Mouse (Mus musculus) brain, embryonic 14.5 days (tissue): ENCODE data around the gene Podxl2.

ENCODE experiments used
- CTCF ChIP-seq: fragments of 200-500 bp; IDR thresholded peaks from 2 replicates; pipeline ENCODE4 v1.5.1; 2012; ENCODE audit warnings: inconsistent platforms, mild to moderate bottlenecking, moderate library complexity, borderline replicate concordance; ENCODE audit not compliant: insufficient read depth, insufficient read length; ENCODE audit errors: extremely low read depth
- POLR2A ChIP-seq: fragments of 200-500 bp; IDR thresholded peaks from 2 replicates; pipeline ENCODE4 v1.6.1; 2012; ENCODE audit warnings: mild to moderate bottlenecking, inconsistent platforms, borderline replicate concordance; ENCODE audit not compliant: poor library complexity, insufficient read depth, insufficient read length, severe bottlenecking; ENCODE audit errors: extremely low read depth

DNA sequence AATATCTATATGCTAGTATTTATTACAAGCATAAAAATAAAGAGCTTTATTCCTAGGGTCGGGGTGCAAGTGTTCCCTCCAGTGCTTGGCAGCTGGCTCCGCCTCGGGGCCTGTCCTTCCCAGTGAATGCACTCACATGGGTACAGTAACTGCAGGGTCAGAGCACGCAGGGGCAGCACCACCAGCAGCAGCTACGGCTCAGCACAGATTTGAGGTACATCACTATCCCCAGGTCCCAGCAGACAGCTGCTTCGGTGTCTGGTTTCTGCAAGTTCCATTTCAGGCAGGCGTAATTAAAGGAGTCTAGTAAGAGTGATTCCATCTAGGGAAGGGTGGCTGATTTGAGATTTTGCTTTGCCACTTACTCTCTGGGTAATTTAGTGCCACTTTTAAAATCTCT lies 16.5 kb downstream of the Podxl2 start:
- TF ChIP-seq CTCF (no peak), POLR2A (no peak)
